Mouse (Mus musculus) inflammation-experienced regulatory T-cells, adult 16 weeks (primary cell): Measurements from ENCODE around the gene Nfatc3. TPM values are rescaled to one million over a fixed set of nuclear protein-coding genes. Genes with fewer than 3 reads are reported as not detected.

Source experiments
- polyA plus RNA-seq: library from polyadenylated mRNA; unstranded; fragments of 100-300 nt; shearing (Covaris generic); gene quantifications from one replicate; pipeline ENCODE4 v1.2.1, GENCODE M21; 2017

Gene Nfatc3
- 63.7 TPM for polyA plus RNA-seq

DNA sequence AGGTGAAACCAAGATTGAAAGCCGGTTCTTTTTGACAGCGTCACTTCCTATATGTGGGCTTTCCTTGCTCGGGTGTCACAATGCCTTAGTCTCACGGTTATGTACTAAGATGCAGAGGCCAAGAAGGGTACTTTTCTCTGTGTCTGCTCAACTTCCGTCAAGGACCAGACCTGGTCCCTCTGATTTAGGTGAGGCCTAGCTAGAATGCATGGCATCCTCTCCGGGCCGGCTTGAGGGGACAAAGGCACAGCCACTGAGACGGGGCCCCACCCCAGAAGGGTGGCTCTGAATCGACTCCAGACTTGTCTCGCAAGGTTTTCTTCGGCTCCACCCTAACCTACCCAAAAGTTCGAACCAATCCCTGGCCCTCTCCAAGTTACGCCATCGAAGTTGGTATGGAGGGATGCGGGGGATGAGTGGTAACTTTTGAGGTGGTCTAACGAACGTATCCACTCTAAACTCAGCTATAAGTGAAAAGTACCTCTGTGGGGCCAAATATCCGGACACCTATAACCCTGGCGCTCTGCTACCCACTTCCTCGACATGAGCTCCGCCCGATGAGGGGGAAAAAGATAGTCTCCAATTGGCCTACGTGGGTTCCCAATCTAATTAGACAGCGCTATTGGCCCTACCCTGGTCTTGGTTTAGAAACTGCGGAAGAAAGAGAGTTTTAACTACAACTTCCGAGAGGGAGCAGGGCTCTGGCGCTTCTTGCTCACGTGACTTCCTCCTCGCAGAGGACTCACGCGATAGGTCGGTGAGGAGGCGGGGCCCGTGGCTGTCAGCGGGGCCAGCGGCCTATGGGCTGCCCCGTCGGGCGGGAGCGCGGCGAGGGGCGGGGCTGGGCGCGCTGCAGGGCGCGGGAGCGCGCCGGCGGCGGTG, at the start of gene Nfatc3:
TSS of gene Nfatc3 (plus strand) at position 110 of the 882 bp plus-strand sequence.

DNA sequence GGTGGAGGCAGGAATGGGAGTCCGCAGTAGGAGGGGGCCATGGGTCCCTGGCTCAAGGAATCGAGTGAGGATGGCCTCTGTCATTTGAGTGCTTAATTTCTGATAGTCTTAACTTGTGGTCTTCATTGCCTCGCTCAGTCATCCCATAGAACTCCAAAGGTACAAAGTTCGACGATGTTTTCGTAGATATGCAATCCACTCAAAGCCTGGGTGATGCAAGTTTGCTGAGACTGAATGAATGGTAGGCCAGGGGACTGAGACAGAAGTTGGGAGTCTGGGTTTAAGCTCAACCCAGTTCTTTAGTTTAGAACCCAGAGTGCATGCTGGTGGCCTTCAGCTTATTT, 47.0 kb upstream of the Nfatc3 start, which contains the start of gene Ddx28:
TSS of gene Ddx28 (minus strand) at position 240 of the 344 bp plus-strand sequence.

DNA sequence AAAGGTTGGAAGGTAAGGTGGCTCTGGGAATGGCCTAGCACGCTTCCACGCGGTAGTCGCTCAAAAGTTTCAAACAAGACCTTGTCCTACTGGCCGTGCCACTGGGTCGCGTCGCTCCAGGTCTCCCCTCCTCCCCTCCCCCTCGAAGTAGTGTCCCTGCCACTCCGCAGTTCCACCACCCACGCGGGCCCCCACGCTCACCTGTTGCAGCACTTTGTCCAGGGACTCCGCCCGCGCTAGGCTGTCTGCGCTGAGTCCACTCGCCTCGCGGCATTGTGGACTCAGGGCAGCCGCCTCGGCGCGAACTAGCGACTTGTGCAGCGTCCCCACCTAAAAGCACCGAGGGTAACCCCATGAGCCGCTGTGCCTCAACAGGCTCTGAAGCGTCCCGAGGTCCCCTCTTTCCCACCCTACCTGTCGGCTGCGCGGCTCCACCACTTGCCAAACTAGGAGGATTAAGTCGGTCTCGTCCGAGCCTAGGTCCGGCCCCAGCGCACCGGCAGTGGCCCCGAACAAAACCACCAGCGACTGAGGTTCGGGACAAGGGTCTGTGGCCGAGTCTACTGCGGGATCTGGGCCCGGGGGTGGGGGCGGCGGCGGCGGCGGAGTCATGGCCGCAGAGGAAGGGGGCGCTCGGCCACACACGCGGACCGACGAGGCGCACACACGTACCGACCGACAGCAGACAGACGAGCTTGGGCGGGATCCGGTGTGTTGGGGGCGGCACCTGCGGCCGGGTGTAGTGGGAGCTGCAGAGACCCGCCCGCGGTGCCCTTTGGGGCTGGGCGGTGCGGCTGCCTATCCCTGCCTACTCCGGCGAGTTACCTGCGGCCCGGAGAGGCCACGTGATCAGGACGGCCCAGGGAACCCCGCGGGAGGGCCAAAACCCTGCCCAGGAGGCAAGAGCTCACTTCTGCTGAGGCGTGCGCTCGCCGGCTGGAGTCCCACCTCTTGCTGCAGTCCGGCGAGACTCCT, 77.8 kb downstream of the Nfatc3 start, which contains the start of gene Esrp2:
TSS of gene Esrp2 (minus strand) at position 819 of the 975 bp plus-strand sequence.

DNA sequence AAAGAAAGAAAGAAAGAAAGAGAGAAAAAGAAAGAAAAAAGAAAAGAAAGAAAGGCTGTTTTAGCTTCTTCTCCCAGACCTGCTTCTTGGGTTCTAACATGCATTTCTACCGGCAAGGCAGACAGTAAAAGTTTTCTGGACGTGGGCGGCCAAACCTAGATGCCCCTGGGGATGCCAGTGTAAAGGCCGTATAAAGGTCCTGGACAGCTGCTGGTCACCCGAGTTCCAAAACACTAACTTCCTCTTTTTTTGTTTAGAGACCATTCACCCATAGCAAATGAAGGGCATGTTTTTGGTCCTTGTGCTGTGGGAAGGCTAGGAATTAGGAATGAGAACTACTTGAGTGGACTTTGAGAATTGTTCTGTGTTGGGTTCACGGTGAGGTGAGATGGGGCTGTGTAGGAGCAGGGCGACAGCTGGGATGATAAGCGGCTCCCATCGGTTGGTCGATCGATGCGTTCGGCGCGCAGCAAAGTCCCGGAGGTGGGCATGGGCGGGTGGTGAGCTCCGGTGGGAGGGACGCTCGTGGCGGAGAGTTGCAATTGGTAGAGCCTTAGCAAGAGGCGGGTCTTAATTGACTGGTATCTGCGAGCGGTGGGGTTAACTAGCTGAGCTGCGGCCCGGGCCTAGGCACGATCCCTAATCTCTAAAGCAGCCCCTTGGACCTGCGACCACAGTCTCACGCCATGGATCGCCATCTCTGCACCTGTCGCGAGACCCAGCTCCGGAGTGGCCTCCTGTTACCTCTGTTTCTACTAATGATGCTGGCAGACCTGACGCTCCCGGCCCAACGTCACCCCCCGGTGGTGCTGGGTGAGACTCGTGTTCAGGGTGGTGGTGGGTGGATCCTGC, 91.4 kb downstream of the Nfatc3 start, which contains the start of gene Pla2g15:
TSS of gene Pla2g15 (plus strand) at position 599 of the 852 bp plus-strand sequence.

DNA sequence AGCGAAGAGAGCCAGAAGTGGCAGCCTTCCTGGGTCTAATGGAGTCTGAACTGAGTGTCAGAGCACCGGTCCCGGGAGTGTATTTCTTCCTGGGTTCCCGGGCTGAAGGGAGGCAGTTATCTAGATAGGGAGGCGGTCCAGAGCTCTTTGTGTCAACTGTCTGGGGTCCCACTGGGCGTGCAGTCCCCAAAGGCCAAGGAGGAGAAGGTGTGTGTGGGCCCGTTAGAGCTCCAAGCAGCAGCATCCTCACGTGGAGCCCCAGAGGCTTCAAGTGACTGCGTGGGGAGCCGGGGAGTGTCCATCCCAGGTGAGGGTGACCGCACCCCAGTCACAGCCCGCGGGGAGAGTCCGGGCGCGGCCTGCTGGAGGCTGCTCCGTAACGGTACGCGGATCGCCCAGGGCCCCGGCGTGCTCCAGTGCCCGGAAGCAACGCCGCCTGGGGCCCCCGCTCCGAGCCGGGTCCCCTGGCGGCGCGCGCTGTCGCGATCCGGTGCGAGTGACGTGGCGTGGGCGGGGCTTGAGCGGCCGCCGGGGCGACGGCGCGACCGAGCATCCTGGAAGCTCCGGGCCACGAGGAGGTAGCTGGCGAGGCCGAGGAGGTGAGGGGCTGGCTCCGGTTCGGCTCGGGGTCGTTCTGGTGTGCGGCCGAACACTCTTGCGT, 109.8 kb downstream of the Nfatc3 start, which contains the start of gene Slc7a6:
TSS of gene Slc7a6 (plus strand) at position 502 of the 661 bp plus-strand sequence.

Other genes starting within 250 kb of the Nfatc3 start
- 27.8 TPM for gene Ranbp10, start 231.5 kb upstream of the Nfatc3 start, polyA plus RNA-seq
- not detected for gene Tsnaxip1, start 231.1 kb upstream of the Nfatc3 start, polyA plus RNA-seq
- gene Cenpt, start 205.6 kb upstream of the Nfatc3 start, polyA plus RNA-seq: 18.1 TPM
- 17.4 TPM for gene Thap11, start 203.7 kb upstream of the Nfatc3 start, polyA plus RNA-seq
- gene Nutf2, start 198.3 kb upstream of the Nfatc3 start, polyA plus RNA-seq: 11.7 TPM
- gene Edc4, start 178.0 kb upstream of the Nfatc3 start, polyA plus RNA-seq: 120 TPM
- gene Nrn1l, start 165.3 kb upstream of the Nfatc3 start, polyA plus RNA-seq: 2.6 TPM
- gene Pskh1, start 158.4 kb upstream of the Nfatc3 start, polyA plus RNA-seq: 38.1 TPM
- 1.9 TPM for gene Ctrl, start 125.0 kb upstream of the Nfatc3 start, polyA plus RNA-seq
- 505 TPM for gene Psmb10, start 120.4 kb upstream of the Nfatc3 start, polyA plus RNA-seq
- gene Lcat, start 115.5 kb upstream of the Nfatc3 start, polyA plus RNA-seq: 0.59 TPM
- 20.9 TPM for gene Slc12a4, start 92.7 kb upstream of the Nfatc3 start, polyA plus RNA-seq
- not detected for gene Dpep3, start 79.4 kb upstream of the Nfatc3 start, polyA plus RNA-seq
- gene Dus2, start 67.5 kb upstream of the Nfatc3 start, polyA plus RNA-seq: 31.4 TPM
- gene Dpep2nb, start 52.9 kb upstream of the Nfatc3 start, polyA plus RNA-seq: 0.43 TPM
- 10.8 TPM for gene Ddx28, start 47.0 kb upstream of the Nfatc3 start, polyA plus RNA-seq
- 1.7 TPM for gene Esrp2, start 78.1 kb downstream of the Nfatc3 start, polyA plus RNA-seq
- gene Pla2g15, start 91.6 kb downstream of the Nfatc3 start, polyA plus RNA-seq: 14.1 TPM
- gene Slc7a6, start 110.0 kb downstream of the Nfatc3 start, polyA plus RNA-seq: 46.5 TPM
- gene Slc7a6os, start 152.1 kb downstream of the Nfatc3 start, polyA plus RNA-seq: 47.3 TPM
- gene Prmt7, start 152.1 kb downstream of the Nfatc3 start, polyA plus RNA-seq: 48.2 TPM